In genomic region chr7:66397288-66397687, GRCm38 (mm10) we compare ENCODE assay signal across 33 mouse cellular contexts. TPM values are rescaled to one million over a fixed set of nuclear protein-coding genes. Genes with fewer than 3 reads are reported as not detected.
DNase-seq lines count a peak whose midpoint lies in the region; ATAC-seq and TF ChIP-seq lines count a peak whose summit lies in the region.
"Had no signal": no experiment of that assay in that cellular context is flagged by ENCODE, and none has a peak within 500 bp of the region (broad histone marks: within the 10 kb centered on the region; RNA-seq: fewer than 3 reads in every experiment).

No protein-coding gene starts in this region.

- H3K9ac ChIP-seq in intestine, embryonic 16.5 days (ENCODE audit: low read depth, low read length) = no peak overlapping the region
- H3K9ac ChIP-seq in intestine, postnatal 0 days (ENCODE audit: low read depth, low read length) = no peak overlapping the region
- no peak overlapping the region for H3K9ac ChIP-seq in kidney, embryonic 14.5 days (ENCODE audit: low read depth, low read length)
- H3K9ac ChIP-seq in kidney, embryonic 16.5 days (replicated peaks; ENCODE audit: low read length) = no peak overlapping the region
- no peak overlapping the region for H3K9ac ChIP-seq in kidney, postnatal 0 days (ENCODE audit: low read depth, low read length)
- no peak overlapping the region for H3K9ac ChIP-seq in forebrain, embryonic 16.5 days (replicated peaks; ENCODE audit: low read depth, low read length)
- H3K9ac ChIP-seq: embryonic facial prominence, embryonic 13.5 days; forebrain, embryonic 12.5 days; forebrain, embryonic 15.5 days; hindbrain, embryonic 13.5 days had no signal

- H3K4me2 ChIP-seq in intestine, embryonic 16.5 days (ENCODE audit: low read depth, low read length) = no peak overlapping the region
- no peak overlapping the region for H3K4me2 ChIP-seq in intestine, postnatal 0 days (replicated peaks; ENCODE audit: low read depth)
- H3K4me2 ChIP-seq in kidney, embryonic 14.5 days (replicated peaks; ENCODE audit: low read depth, low read length) = no peak overlapping the region
- H3K4me2 ChIP-seq in kidney, embryonic 16.5 days (replicated peaks; ENCODE audit: low read depth, low read length) = no peak overlapping the region
- H3K4me2 ChIP-seq in kidney, postnatal 0 days (ENCODE audit: low read length) = no peak overlapping the region
- no peak overlapping the region for H3K4me2 ChIP-seq in forebrain, embryonic 16.5 days (ENCODE audit: low read length)
- H3K4me2 ChIP-seq: embryonic facial prominence, embryonic 13.5 days; forebrain, embryonic 12.5 days; forebrain, embryonic 15.5 days; heart, embryonic 11.5 days; hindbrain, embryonic 13.5 days had no signal

- H3K9me3 ChIP-seq in intestine, embryonic 16.5 days (ENCODE audit: control insufficient read depth, low read length) = no peaks in the 10 kb centered on the region
- H3K9me3 ChIP-seq in intestine, postnatal 0 days (ENCODE audit: control insufficient read depth) = no peaks in the 10 kb centered on the region
- no peaks in the 10 kb centered on the region for H3K9me3 ChIP-seq in kidney, embryonic 14.5 days (ENCODE audit: control insufficient read depth, low read length)
- H3K9me3 ChIP-seq in kidney, embryonic 16.5 days (ENCODE audit: low read length) = no peaks in the 10 kb centered on the region
- no peaks in the 10 kb centered on the region for H3K9me3 ChIP-seq in kidney, postnatal 0 days (replicated peaks; ENCODE audit: low read length)
- no peaks in the 10 kb centered on the region for H3K9me3 ChIP-seq in forebrain, embryonic 16.5 days (ENCODE audit: control insufficient read depth, low read length)
- H3K9me3 ChIP-seq: embryonic facial prominence, embryonic 10.5 days; embryonic facial prominence, embryonic 13.5 days; forebrain, embryonic 12.5 days; forebrain, embryonic 15.5 days; hindbrain, embryonic 10.5 days; hindbrain, embryonic 13.5 days had no signal

- no peak for DNase-seq in kidney, postnatal 14 days
- DNase-seq in kidney, postnatal 0 days (ENCODE audit: low spot score) = no peak
- no peak for DNase-seq in lung, postnatal 14 days
- DNase-seq: adrenal gland, adult 8-10 months; adrenal gland, postnatal 25 days; cerebellum, adult 11-12 months; cerebellum, adult 8-10 months; cerebellum, postnatal 10 days; cerebellum, postnatal 36 days; embryo, embryonic 11 days; gastrocnemius, postnatal 10 days; gastrocnemius, postnatal 36 days; heart, postnatal 36 days had no signal

- no peak for TF ChIP-seq CTCF in intestine, postnatal 0 days (IDR thresholded peaks at IDR 0.05; ENCODE audit: low read depth)
- no peak for TF ChIP-seq CTCF in kidney, postnatal 0 days (IDR thresholded peaks at IDR 0.05; ENCODE audit: low read depth)

- H3K4me1 ChIP-seq in intestine, embryonic 16.5 days (ENCODE audit: control insufficient read depth, insufficient read depth, low read length) = peaks cover 2% of the 10 kb centered on the region; the same call in 1 of the 2 replicates
- no peaks in the 10 kb centered on the region for H3K4me1 ChIP-seq in intestine, postnatal 0 days (replicated peaks; ENCODE audit: control insufficient read depth, insufficient read depth, low read length)
- peaks cover 4% of the 10 kb centered on the region; the same call in 1 of the 2 replicates for H3K4me1 ChIP-seq in kidney, embryonic 14.5 days (ENCODE audit: control insufficient read depth, insufficient read depth, low read length)
- H3K4me1 ChIP-seq in kidney, embryonic 16.5 days (ENCODE audit: insufficient read depth, low read length) = peaks cover 9% of the 10 kb centered on the region; the same call in 1 of the 2 replicates
- H3K4me1 ChIP-seq in kidney, postnatal 0 days (replicated peaks; ENCODE audit: insufficient read depth, low read length) = no peaks in the 10 kb centered on the region
- no peaks in the 10 kb centered on the region for H3K4me1 ChIP-seq in forebrain, embryonic 16.5 days (replicated peaks; ENCODE audit: control insufficient read depth, insufficient read depth, low read length)
- H3K4me1 ChIP-seq: forebrain, embryonic 15.5 days; hindbrain, embryonic 13.5 days had no signal

- no peaks in the 10 kb centered on the region for H3K27me3 ChIP-seq in intestine, embryonic 16.5 days (replicated peaks; ENCODE audit: control insufficient read depth, insufficient read depth, low read length)
- H3K27me3 ChIP-seq in intestine, postnatal 0 days (replicated peaks; ENCODE audit: control insufficient read depth, insufficient read depth, low read length) = no peaks in the 10 kb centered on the region
- H3K27me3 ChIP-seq in kidney, embryonic 14.5 days (ENCODE audit: control insufficient read depth, insufficient read depth, low read length) = no peaks in the 10 kb centered on the region
- no peaks in the 10 kb centered on the region for H3K27me3 ChIP-seq in kidney, embryonic 16.5 days (ENCODE audit: insufficient read depth, low read length)
- H3K27me3 ChIP-seq in kidney, postnatal 0 days (ENCODE audit: insufficient read depth, low read length) = no peaks in the 10 kb centered on the region
- no peaks in the 10 kb centered on the region for H3K27me3 ChIP-seq in forebrain, embryonic 16.5 days (replicated peaks; ENCODE audit: control insufficient read depth, insufficient read depth, low read length)
- H3K27me3 ChIP-seq: embryonic facial prominence, embryonic 13.5 days; forebrain, embryonic 12.5 days; forebrain, embryonic 15.5 days; hindbrain, embryonic 13.5 days had no signal

- 0 out of 2 replicates have a peak overlapping the region, but pooled peaks have one; percentile 2 for H3K27ac ChIP-seq in intestine, embryonic 16.5 days (ENCODE audit: low read length)
- no peak overlapping the region for H3K27ac ChIP-seq in intestine, postnatal 0 days (ENCODE audit: low read depth, low read length)
- H3K27ac ChIP-seq in kidney, embryonic 14.5 days (ENCODE audit: low read depth, low read length) = no peak overlapping the region
- no peak overlapping the region for H3K27ac ChIP-seq in kidney, embryonic 16.5 days (ENCODE audit: low read length)
- H3K27ac ChIP-seq in kidney, postnatal 0 days = no peak overlapping the region
- no peak overlapping the region for H3K27ac ChIP-seq in forebrain, embryonic 16.5 days (ENCODE audit: low read length)
- H3K27ac ChIP-seq: embryonic facial prominence, embryonic 10.5 days; embryonic facial prominence, embryonic 13.5 days; forebrain, embryonic 12.5 days; forebrain, embryonic 15.5 days; hindbrain, embryonic 10.5 days; hindbrain, embryonic 13.5 days had no signal

- no peaks in the 10 kb centered on the region for H3K36me3 ChIP-seq in intestine, embryonic 16.5 days (ENCODE audit: control insufficient read depth, insufficient read depth, low read length)
- no peaks in the 10 kb centered on the region for H3K36me3 ChIP-seq in intestine, postnatal 0 days (ENCODE audit: control insufficient read depth, insufficient read depth)
- H3K36me3 ChIP-seq in kidney, embryonic 14.5 days (ENCODE audit: control insufficient read depth, insufficient read depth, low read length) = no peaks in the 10 kb centered on the region
- H3K36me3 ChIP-seq in kidney, embryonic 16.5 days (ENCODE audit: insufficient read depth, low read length) = no peaks in the 10 kb centered on the region
- H3K36me3 ChIP-seq in kidney, postnatal 0 days (ENCODE audit: insufficient read depth, low read length) = no peaks in the 10 kb centered on the region
- H3K36me3 ChIP-seq in forebrain, embryonic 16.5 days (ENCODE audit: control insufficient read depth, insufficient read depth) = no peaks in the 10 kb centered on the region
- H3K36me3 ChIP-seq: embryonic facial prominence, embryonic 10.5 days; embryonic facial prominence, embryonic 13.5 days; forebrain, embryonic 12.5 days; forebrain, embryonic 15.5 days; hindbrain, embryonic 10.5 days; hindbrain, embryonic 13.5 days had no signal

- no peak overlapping the region for H3K4me3 ChIP-seq in intestine, embryonic 16.5 days (ENCODE audit: low read length)
- no peak overlapping the region for H3K4me3 ChIP-seq in intestine, postnatal 0 days (ENCODE audit: low read depth, low read length)
- no peak overlapping the region for H3K4me3 ChIP-seq in kidney, embryonic 14.5 days (ENCODE audit: low read length)
- no peak overlapping the region for H3K4me3 ChIP-seq in kidney, embryonic 16.5 days (ENCODE audit: low read length)
- no peak overlapping the region for H3K4me3 ChIP-seq in kidney, postnatal 0 days (replicated peaks; ENCODE audit: low read depth, low read length)
- no peak overlapping the region for H3K4me3 ChIP-seq in forebrain, embryonic 16.5 days (replicated peaks; ENCODE audit: low read length)
- H3K4me3 ChIP-seq: embryonic facial prominence, embryonic 10.5 days; embryonic facial prominence, embryonic 13.5 days; erythroblast, embryonic 14.5 days; forebrain, embryonic 12.5 days; forebrain, embryonic 15.5 days; hindbrain, embryonic 10.5 days; hindbrain, embryonic 13.5 days had no signal

- 49% methylated on average over 3 of the region's 3 CpGs for WGBS in intestine, embryonic 16.5 days
- WGBS in intestine, postnatal 0 days = 73% methylated on average over 3 of the region's 3 CpGs
- WGBS in kidney, embryonic 14.5 days = 29% methylated on average over 3 of the region's 3 CpGs
- WGBS in kidney, embryonic 16.5 days = 27% methylated on average over 3 of the region's 3 CpGs
- WGBS in kidney, postnatal 0 days = 15% methylated on average over 3 of the region's 3 CpGs
- 82% methylated on average over 3 of the region's 3 CpGs for WGBS in forebrain, embryonic 16.5 days

- no peak for ATAC-seq in intestine, embryonic 16.5 days
- no peak for ATAC-seq in intestine, postnatal 0 days
- peak; percentile 46; the same call in 1 of the 2 replicates for ATAC-seq in kidney, embryonic 14.5 days (ENCODE audit: low FRiP score, low TSS enrichment)
- ATAC-seq in kidney, embryonic 16.5 days (ENCODE audit: low FRiP score, low TSS enrichment) = peak; percentile 85
- ATAC-seq in kidney, postnatal 0 days (replicated peaks; ENCODE audit: low FRiP score, low read depth) = 0 out of 2 replicates have a peak, but pooled peaks have one; percentile 36
- no peak for ATAC-seq in forebrain, embryonic 16.5 days
- ATAC-seq: activated CD4-positive, CD25-positive, alpha-beta regulatory T cell, adult 4 months; CD4-positive, CD25-positive, alpha-beta regulatory T cell, adult 4 months; forebrain, embryonic 15.5 days had no signal

RNA-seq across cellular contexts. Expression of gene Lrrk1, which starts 9.1 kb away (rescaled TPM):
- polyA plus RNA-seq in intestine, embryonic 16.5 days (2015; fragmentation: Nextera tagmentation; extraction: Ambion mirVana) = 15.4 and 16.6 TPM in 2 replicates
- polyA plus RNA-seq in intestine, postnatal 0 days (2015; fragmentation: Nextera tagmentation; extraction: Ambion mirVana) = 6.1 and 8.0 TPM in 2 replicates
- polyA plus RNA-seq in kidney, embryonic 14.5 days (2014; fragmentation: Nextera tagmentation; extraction: Ambion mirVana) = 9.3 and 12.4 TPM in 2 replicates
- polyA plus RNA-seq in kidney, embryonic 16.5 days (2015; fragmentation: Nextera tagmentation; extraction: Ambion mirVana) = 16.7 and 18.1 TPM in 2 replicates
- 8.5 and 10.4 TPM in 2 replicates for polyA plus RNA-seq in kidney, postnatal 0 days (2015; fragmentation: Nextera tagmentation; extraction: Ambion mirVana)
- polyA plus RNA-seq in forebrain, embryonic 16.5 days (2015; fragmentation: Nextera tagmentation; extraction: Ambion mirVana) = 2.7 and 3.2 TPM in 2 replicates

RNA-seq across cellular contexts. Expression of gene Aldh1a3, which starts 30.0 kb away (rescaled TPM):
- polyA plus RNA-seq in intestine, embryonic 16.5 days (2015; fragmentation: Nextera tagmentation; extraction: Ambion mirVana) = 27.0 and 27.4 TPM in 2 replicates
- polyA plus RNA-seq in intestine, postnatal 0 days (2015; fragmentation: Nextera tagmentation; extraction: Ambion mirVana) = 45.4 and 46.6 TPM in 2 replicates
- polyA plus RNA-seq in kidney, embryonic 14.5 days (2014; fragmentation: Nextera tagmentation; extraction: Ambion mirVana) = 30.4 and 41.7 TPM in 2 replicates
- polyA plus RNA-seq in kidney, embryonic 16.5 days (2015; fragmentation: Nextera tagmentation; extraction: Ambion mirVana) = 43.4 and 48.6 TPM in 2 replicates
- 47.0 and 54.1 TPM in 2 replicates for polyA plus RNA-seq in kidney, postnatal 0 days (2015; fragmentation: Nextera tagmentation; extraction: Ambion mirVana)
- 4.8 and 7.3 TPM in 2 replicates for polyA plus RNA-seq in forebrain, embryonic 16.5 days (2015; fragmentation: Nextera tagmentation; extraction: Ambion mirVana)
- polyA plus RNA-seq: erythroblast, embryonic 14.5 days had no signal

RNA-seq across cellular contexts. Expression of gene Gm10974, which starts 31.6 kb away (rescaled TPM):
- polyA plus RNA-seq in intestine, embryonic 16.5 days (2015; fragmentation: Nextera tagmentation; extraction: Ambion mirVana) = not detected in 2 replicates
- not detected in 2 replicates for polyA plus RNA-seq in intestine, postnatal 0 days (2015; fragmentation: Nextera tagmentation; extraction: Ambion mirVana)
- not detected in 2 replicates for polyA plus RNA-seq in kidney, embryonic 14.5 days (2014; fragmentation: Nextera tagmentation; extraction: Ambion mirVana)
- polyA plus RNA-seq in kidney, embryonic 16.5 days (2015; fragmentation: Nextera tagmentation; extraction: Ambion mirVana) = not detected in 2 replicates
- not detected in 2 replicates for polyA plus RNA-seq in kidney, postnatal 0 days (2015; fragmentation: Nextera tagmentation; extraction: Ambion mirVana)
- polyA plus RNA-seq in forebrain, embryonic 16.5 days (2015; fragmentation: Nextera tagmentation; extraction: Ambion mirVana) = not detected in 2 replicates
- polyA plus RNA-seq: activated CD4-positive, CD25-positive, alpha-beta regulatory T cell, adult 4 months; brain, embryonic 14.5 days; C2C12; CD4-positive, CD25-positive, alpha-beta regulatory T cell, adult 4 months; cortical plate, adult 2 months; embryonic facial prominence, embryonic 10.5 days; embryonic facial prominence, embryonic 13.5 days; erythroblast, embryonic 14.5 days; forebrain, embryonic 12.5 days; forebrain, embryonic 15.5 days; heart, embryonic 11.5 days; heart, embryonic 14.5 days; heart, postnatal 0 days; hindbrain, embryonic 10.5 days; hindbrain, embryonic 13.5 days had no signal

Comparison
In these comparisons a context has a peak if more than half of its experiments do, and no peak if none do; other contexts are left out.
1. ATAC-seq: peak in kidney, embryonic 14.5 days (single experiment), kidney, embryonic 16.5 days (single experiment) and kidney, postnatal 0 days (single experiment); none in intestine, embryonic 16.5 days (single experiment), intestine, postnatal 0 days (single experiment) and forebrain, embryonic 16.5 days (single experiment).